Mouse (Mus musculus): Measurements from ENCODE around the gene Ddx47. TPM values are rescaled to one million over a fixed set of nuclear protein-coding genes. Genes with fewer than 3 reads are reported as not detected.

Ddx47 gene
- total RNA-seq, 2 experiments from 2014 or later, result 52.9 to 63.8 TPM

- intact Hi-C loops (cut with DNase I), result no loop called here
These were observed 11.1 kb upstream of the Ddx47 start for GRCm38 (mm10) chr6:135000272-135000671.

GRCm38 (mm10) chr6:135001991-135002390, 9.4 kb upstream of the Ddx47 start:
- intact Hi-C loops (cut with DNase I), result no loop called here
- no peak for DNase-seq (ENCODE audit: low spot score in 2 of 2)

More at GRCm38 (mm10) chr6:135000272-135000671, 11.1 kb upstream of the Ddx47 start:
- no peak for DNase-seq (ENCODE audit: low spot score in 2 of 2)

GRCm38 (mm10) chr6:135006372-135006771, 5.0 kb upstream of the Ddx47 start:
- intact Hi-C loops (cut with DNase I), result no loop called here
- no peak for DNase-seq (ENCODE audit: low spot score in 2 of 2)

- no peak for DNase-seq (ENCODE audit: low spot score in 2 of 2)
- intact Hi-C loops (cut with DNase I), result no loop called here
These were observed 313 bp downstream of the Ddx47 start for GRCm38 (mm10) chr6:135011734-135012116.

GRCm38 (mm10) chr6:135017211-135017610, 5.8 kb downstream of the Ddx47 start:
- intact Hi-C loops (cut with DNase I), result no loop called here
- DNase-seq (ENCODE audit: low spot score in 2 of 2), result no peak

- intact Hi-C loops (cut with DNase I), result no loop called here
These were observed 8.2 kb downstream of the Ddx47 start for GRCm38 (mm10) chr6:135019564-135019963.

GRCm38 (mm10) chr6:135021633-135022032, 10.2 kb downstream of the Ddx47 start:
- intact Hi-C loops (cut with DNase I), result no loop called here
- no peak for DNase-seq (ENCODE audit: low spot score in 2 of 2)

More at GRCm38 (mm10) chr6:135019564-135019963, 8.2 kb downstream of the Ddx47 start:
- DNase-seq (ENCODE audit: low spot score in 2 of 2), result no peak

- intact Hi-C loops (cut with DNase I), result no loop called here
- no peak for DNase-seq (ENCODE audit: low spot score in 2 of 2)
These were observed 12.0 kb downstream of the Ddx47 start for GRCm38 (mm10) chr6:135023379-135023778.

GRCm38 (mm10) chr6:135024781-135025420, 13.5 kb downstream of the Ddx47 start:
- intact Hi-C loops (cut with DNase I), result loop anchor here (5.0 kb wide), 1 partner anchor 117 kb away; no protein-coding TSS in a partner anchor
- DNase-seq (ENCODE audit: low spot score in 2 of 2), result no peak

GRCm38 (mm10) chr6:135026232-135026631, 14.8 kb downstream of the Ddx47 start:
- intact Hi-C loops (cut with DNase I), result loop anchor here (5.0 kb wide), 1 partner anchor 116 kb away; no protein-coding TSS in a partner anchor
- no peak for DNase-seq (ENCODE audit: low spot score in 2 of 2)

GRCm38 (mm10) chr6:135026755-135027154, 15.3 kb downstream of the Ddx47 start:
- no peak for DNase-seq (ENCODE audit: low spot score in 2 of 2)
- intact Hi-C loops (cut with DNase I), result loop anchor here (5.0 kb wide), 1 partner anchor 116 kb away; no protein-coding TSS in a partner anchor

GRCm38 (mm10) chr6:135029246-135029645, 17.8 kb downstream of the Ddx47 start:
- intact Hi-C loops (cut with DNase I), result loop anchor here (5.0 kb wide), 1 partner anchor 113 kb away; no protein-coding TSS in a partner anchor

GRCm38 (mm10) chr6:135038674-135039073, 27.3 kb downstream of the Ddx47 start:
- intact Hi-C loops (cut with DNase I), result no loop called here
- DNase-seq (ENCODE audit: low spot score in 2 of 2), result no peak

More at GRCm38 (mm10) chr6:135029246-135029645, 17.8 kb downstream of the Ddx47 start:
- no peak for DNase-seq (ENCODE audit: low spot score in 2 of 2)

- intact Hi-C loops (cut with DNase I), result no loop called here
- no peak for DNase-seq (ENCODE audit: low spot score in 2 of 2)
These were observed 29.0 kb downstream of the Ddx47 start for GRCm38 (mm10) chr6:135040275-135040871.

- intact Hi-C loops (cut with DNase I), result no loop called here
- DNase-seq (ENCODE audit: low spot score in 2 of 2), result no peak
These were observed 30.5 kb downstream of the Ddx47 start for GRCm38 (mm10) chr6:135041930-135042329.

GRCm38 (mm10) chr6:135047276-135047675, 35.9 kb downstream of the Ddx47 start:
- DNase-seq (ENCODE audit: low spot score in 2 of 2), result no peak
- intact Hi-C loops (cut with DNase I), result no loop called here

GRCm38 (mm10) chr6:135048509-135048908, 37.1 kb downstream of the Ddx47 start:
- no peak for DNase-seq (ENCODE audit: low spot score in 2 of 2)
- intact Hi-C loops (cut with DNase I), result no loop called here

- DNase-seq (ENCODE audit: low spot score in 2 of 2), result no peak
- intact Hi-C loops (cut with DNase I), result no loop called here
These were observed 37.5 kb downstream of the Ddx47 start for GRCm38 (mm10) chr6:135048956-135049355.

GRCm38 (mm10) chr6:135053789-135054188, 42.4 kb downstream of the Ddx47 start:
- intact Hi-C loops (cut with DNase I), result no loop called here

GRCm38 (mm10) chr6:135055882-135056281, 44.5 kb downstream of the Ddx47 start:
- intact Hi-C loops (cut with DNase I), result no loop called here
- DNase-seq (ENCODE audit: low spot score in 2 of 2), result no peak

More at GRCm38 (mm10) chr6:135053789-135054188, 42.4 kb downstream of the Ddx47 start:
- no peak for DNase-seq (ENCODE audit: low spot score in 2 of 2)

- DNase-seq (ENCODE audit: low spot score in 2 of 2), result no peak
- intact Hi-C loops (cut with DNase I), result no loop called here
These were observed 49.3 kb downstream of the Ddx47 start for GRCm38 (mm10) chr6:135060728-135061127.

Measured in left cerebral cortex, postnatal 36 days (tissue).